Mouse (Mus musculus): ENCODE measurements around the gene Mrps12.

- no peak for TF ChIP-seq POLR2A (IDR thresholded peaks at IDR 0.05; ENCODE audit: control insufficient read depth, extremely low read depth, insufficient read depth, low read length, poor library complexity)
- TF ChIP-seq CTCF (IDR thresholded peaks at IDR 0.05; ENCODE audit: borderline replicate concordance, control insufficient read depth, extremely low read depth, insufficient read depth, low read length, poor library complexity) = no peak
Measured at GRCm38 (mm10) chr7:28778825-28779224, 37.2 kb upstream of the Mrps12 start.

All from thymus, adult 2 months (tissue).